In genomic region chr6:120148716-120149392, GRCm38 (mm10) we compare ENCODE assay signal across 12 mouse cellular contexts. TPM values are rescaled to one million over a fixed set of nuclear protein-coding genes. Genes with fewer than 3 reads are reported as not detected.
DNase-seq lines count a peak whose midpoint lies in the region; ATAC-seq lines count a peak whose summit lies in the region.
"Had no signal": no experiment of that assay in that cellular context is flagged by ENCODE, and none has a peak within 500 bp of the region (broad histone marks: within the 10 kb centered on the region; RNA-seq: fewer than 3 reads in every experiment).

No protein-coding gene starts in this region.

- peak overlapping the region; percentile 78 for H3K27ac ChIP-seq in heart, embryonic 11.5 days (ENCODE audit: low read depth, low read length)

- H3K9ac ChIP-seq in heart, embryonic 11.5 days (ENCODE audit: low read depth, low read length): peak overlapping the region; percentile 43; the same call in 1 of the 2 replicates

- no peak overlapping the region for H3K4me3 ChIP-seq in heart, embryonic 11.5 days (ENCODE audit: low read depth, low read length)

- no peak overlapping the region for H3K4me2 ChIP-seq in heart, embryonic 11.5 days

- peak; percentile 12 for DNase-seq in kidney, postnatal 14 days
- DNase-seq in kidney, adult 18-20 months: no peak
- peak; percentile 73 to 78 for DNase-seq in lung, adult 18-20 months
- no peak for DNase-seq in cerebellum, postnatal 25 days
- DNase-seq in ovary, postnatal 36 days (ENCODE audit: low spot score): no peak
- DNase-seq in ovary, postnatal 14 days (ENCODE audit: low spot score): no peak
- DNase-seq: cerebellum, postnatal 14 days; thymus, postnatal 25 days had no signal

- H3K36me3 ChIP-seq in heart, embryonic 11.5 days (ENCODE audit: control insufficient read depth, insufficient read depth, low read length): no peaks in the 10 kb centered on the region

- 63% methylated on average over 12 of the region's 12 CpGs for WGBS in heart, embryonic 11.5 days (ENCODE audit: insufficient replicate concordance)

- no peak for ATAC-seq in heart, embryonic 11.5 days (replicated peaks; ENCODE audit: insufficient number of reproducible peaks, low FRiP score, low TSS enrichment)
- ATAC-seq: intestine, embryonic 16.5 days had no signal

- no peaks in the 10 kb centered on the region for H3K9me3 ChIP-seq in heart, embryonic 11.5 days (replicated peaks; ENCODE audit: control insufficient read depth, low read length)

- peaks cover 48% of the 10 kb centered on the region for H3K4me1 ChIP-seq in heart, embryonic 11.5 days (ENCODE audit: control insufficient read depth, insufficient read depth, low read length)

- no peaks in the 10 kb centered on the region for H3K27me3 ChIP-seq in heart, embryonic 11.5 days (ENCODE audit: control insufficient read depth, insufficient read depth, low read length)

RNA-seq across cellular contexts. Expression of gene Ninj2, which starts 55.7 kb away (rescaled TPM):
- polyA plus RNA-seq in heart, embryonic 11.5 days (2014; fragmentation: Nextera tagmentation; extraction: Ambion mirVana): not detected in 2 replicates
- polyA plus RNA-seq: brain, embryonic 14.5 days; neural tube, embryonic 11.5 days had no signal

Comparison
In these comparisons a context has a peak if more than half of its experiments do, and no peak if none do; other contexts are left out.
1. DNase-seq: peak in kidney, postnatal 14 days (single experiment) and lung, adult 18-20 months (2 of 2); none in kidney, adult 18-20 months (single experiment), cerebellum, postnatal 25 days (0 of 2), ovary, postnatal 36 days (single experiment) and ovary, postnatal 14 days (single experiment).